Mouse (Mus musculus) neural tube, embryonic 11.5 days (tissue): ENCODE measurements around the gene Ubxn6. TPM values are rescaled to one million over a fixed set of nuclear protein-coding genes. Genes with fewer than 3 reads are reported as not detected.
A peak's percentile ranks its signal among the peaks of the same experiment; 100 is the strongest.

Source experiments
- ATAC-seq: fragments of 200-750 bp; cut with Nextera tagmentation; 2 replicates; pipeline ENCODE4 v1.8.0; 2017; ENCODE audit warnings: moderate number of reproducible peaks, mild to moderate bottlenecking, moderate TSS enrichment, moderate library complexity; ENCODE audit not compliant: insufficient read depth, low FRiP score, low TSS enrichment
- DNase-seq: peaks from one replicate; pipeline ENCODE4 v3.0.0-alpha.2; 2015; ENCODE audit warnings: low spot score
- H3K27ac ChIP-seq: fragments of 300-500 bp; sonication (generic); 2 replicates; pipeline ENCODE4 v1.5.1; 2014; ENCODE audit warnings: low read depth, mild to moderate bottlenecking, low read length
- H3K27me3 ChIP-seq: fragments of 300-500 bp; sonication (generic); 2 replicates; pipeline ENCODE4 v1.6.1; 2014; ENCODE audit warnings: mild to moderate bottlenecking, low read length, mixed read lengths; ENCODE audit not compliant: control insufficient read depth, insufficient read depth
- H3K36me3 ChIP-seq: fragments of 300-500 bp; sonication (generic); 2 replicates; pipeline ENCODE4 v1.6.1; 2014; ENCODE audit warnings: mild to moderate bottlenecking, low read length, moderate library complexity, mixed read lengths; ENCODE audit not compliant: control insufficient read depth, insufficient read depth
- H3K4me1 ChIP-seq: fragments of 300-500 bp; sonication (generic); 2 replicates; pipeline ENCODE4 v1.6.1; 2014; ENCODE audit warnings: low read length, mixed read lengths; ENCODE audit not compliant: control insufficient read depth, insufficient read depth
- H3K4me2 ChIP-seq: fragments of 300-500 bp; sonication (generic); 2 replicates; pipeline ENCODE4 v1.6.1; 2014; ENCODE audit warnings: low read depth, mild to moderate bottlenecking, moderate library complexity
- H3K4me3 ChIP-seq: fragments of 300-500 bp; sonication (generic); 2 replicates; pipeline ENCODE4 v1.5.1; 2014; ENCODE audit warnings: low read depth, low read length
- H3K9ac ChIP-seq: fragments of 300-500 bp; sonication (generic); 2 replicates; pipeline ENCODE4 v1.6.1; 2014; ENCODE audit warnings: mild to moderate bottlenecking, low read length
- H3K9me3 ChIP-seq: fragments of 300-500 bp; sonication (generic); 2 replicates; pipeline ENCODE4 v1.6.1; 2016; ENCODE audit warnings: low read length; ENCODE audit not compliant: control insufficient read depth
- WGBS: fragments of 180-500 bp; shearing (Covaris S2); extraction: QIAGEN DNeasy Blood & Tissue Kit; methylation state at CpG from one replicate; pipeline ENCODE4 v1.1.7; 2014; 5-methylcytosine and 5-hydroxymethylcytosine counted together
- polyA plus RNA-seq: library from polyadenylated mRNA; unstranded; fragments of >200 nt; fragmentation: Nextera tagmentation; extraction: Ambion mirVana; gene quantifications from 2 replicates; pipeline ENCODE4 v1.2.1, GENCODE M21; 2014

Ubxn6 gene
- polyA plus RNA-seq, 1 experiment from 2014 or later: 45.6 TPM

- 72% methylated on average over 2 of the region's 2 CpGs for WGBS
- ATAC-seq (0 out of 2 replicates have a peak, but pooled peaks have one; percentile 3), DNase-seq (no peak)
- Histone ChIP-seq H3K4me3 (no peak overlapping the region), H3K9ac (no peak overlapping the region), H3K27me3 (no peaks in the 10 kb centered on the region), H3K9me3 (no peaks in the 10 kb centered on the region), H3K4me1 (peaks cover 6% of the 10 kb centered on the region; the same call in 1 of the 2 replicates), H3K36me3 (peaks cover 12% of the 10 kb centered on the region), H3K27ac (no peak overlapping the region), H3K4me2 (no peak overlapping the region)
Measured at GRCm38 (mm10) chr17:56022131-56022988, 52.5 kb downstream of the Ubxn6 start.

GRCm38 (mm10) chr17:56021161-56021910 lies 53.5 kb downstream of the Ubxn6 start:
- H3K36me3 ChIP-seq: peaks cover 19% of the 10 kb centered on the region
- WGBS: 87% methylated on average over 4 of the region's 4 CpGs
- H3K4me2 ChIP-seq: no peak overlapping the region
- H3K9me3 ChIP-seq: no peaks in the 10 kb centered on the region
- ATAC-seq: no peak
- H3K27me3 ChIP-seq: no peaks in the 10 kb centered on the region
- no peak for DNase-seq
- no peak overlapping the region for H3K4me3 ChIP-seq
- no peak overlapping the region for H3K9ac ChIP-seq
- peak overlapping the region; percentile 34; the same call in 1 of the 2 replicates for H3K27ac ChIP-seq
- peaks cover 6% of the 10 kb centered on the region; the same call in 1 of the 2 replicates for H3K4me1 ChIP-seq

DNA sequence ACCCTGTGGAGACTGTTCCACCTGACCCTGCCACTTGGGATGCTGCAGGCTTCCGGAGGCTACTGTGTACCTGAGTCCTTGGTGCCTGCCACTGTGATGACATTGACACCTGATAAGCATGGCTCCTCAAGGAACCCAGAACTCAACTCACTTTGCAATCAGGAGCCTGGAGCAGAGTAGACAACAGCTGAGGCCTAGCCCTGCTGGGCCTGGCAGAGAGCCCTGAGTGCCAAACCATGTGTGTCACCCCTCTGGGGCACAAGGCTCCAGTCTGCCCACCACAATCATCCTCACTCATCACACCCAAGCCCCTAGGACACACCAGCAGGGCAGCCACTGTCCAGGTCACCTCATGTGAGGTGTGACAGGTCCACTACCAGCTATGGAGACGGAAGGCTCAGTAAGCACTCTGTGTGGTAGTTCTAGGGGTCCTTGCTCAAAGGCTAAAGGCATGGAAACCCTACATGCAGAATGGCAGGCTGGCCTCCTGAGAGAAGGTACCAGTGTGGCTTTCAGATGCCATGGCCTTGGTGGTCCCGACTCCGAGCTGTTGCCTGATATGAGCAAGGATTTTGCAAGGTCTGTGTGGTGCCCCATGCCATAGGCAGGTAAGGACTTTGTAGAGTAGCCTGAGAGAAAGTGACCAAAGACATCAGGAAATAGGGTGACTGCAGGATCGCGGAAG lies 54.3 kb downstream of the Ubxn6 start:
- H3K9me3 ChIP-seq: no peaks in the 10 kb centered on the region
- WGBS: 93% methylated on average over 6 of the region's 6 CpGs
- H3K4me2 ChIP-seq: no peak overlapping the region
- no peaks in the 10 kb centered on the region for H3K27me3 ChIP-seq
- H3K27ac ChIP-seq: peak overlapping the region; percentile 34; the same call in 1 of the 2 replicates
- peaks cover 6% of the 10 kb centered on the region; the same call in 1 of the 2 replicates for H3K4me1 ChIP-seq
- DNase-seq: no peak
- H3K9ac ChIP-seq: no peak overlapping the region
- peaks cover 26% of the 10 kb centered on the region for H3K36me3 ChIP-seq
- H3K4me3 ChIP-seq: no peak overlapping the region
- no peak for ATAC-seq

- ATAC-seq: no peak
- WGBS: 83% methylated on average over 20 of the region's 20 CpGs
- H3K9ac ChIP-seq: no peak overlapping the region
- H3K4me2 ChIP-seq: no peak overlapping the region
- no peak overlapping the region for H3K27ac ChIP-seq
- no peaks in the 10 kb centered on the region for H3K9me3 ChIP-seq
- H3K36me3 ChIP-seq: peaks cover 29% of the 10 kb centered on the region
- no peak overlapping the region; the same call in 1 of the 2 replicates for H3K4me3 ChIP-seq
- no peaks in the 10 kb centered on the region for H3K27me3 ChIP-seq
- H3K4me1 ChIP-seq: peaks cover 6% of the 10 kb centered on the region; the same call in 1 of the 2 replicates
- no peak for DNase-seq
Measured at GRCm38 (mm10) chr17:56018347-56019131, 56.3 kb downstream of the Ubxn6 start.

GRCm38 (mm10) chr17:56017848-56018247 lies 57.0 kb downstream of the Ubxn6 start:
- 81% methylated on average over 7 of the region's 7 CpGs for WGBS
- no peaks in the 10 kb centered on the region for H3K27me3 ChIP-seq
- H3K9ac ChIP-seq: no peak overlapping the region
- peaks cover 34% of the 10 kb centered on the region for H3K36me3 ChIP-seq
- H3K4me3 ChIP-seq: no peak overlapping the region
- peaks cover 5% of the 10 kb centered on the region; the same call in 1 of the 2 replicates for H3K4me1 ChIP-seq
- H3K4me2 ChIP-seq: no peak overlapping the region
- H3K27ac ChIP-seq: no peak overlapping the region
- H3K9me3 ChIP-seq: no peaks in the 10 kb centered on the region
- no peak for ATAC-seq
- no peak for DNase-seq

Other genes starting within 250 kb of the Ubxn6 start
- 7.9 and 8.2 TPM in 2 replicates for gene Zfp119a, start 196.1 kb downstream of the Ubxn6 start, polyA plus RNA-seq
- gene Zfp959, start 182.9 kb downstream of the Ubxn6 start, polyA plus RNA-seq: 15.5 and 15.7 TPM in 2 replicates
- gene Zfp119b, start 125.5 kb downstream of the Ubxn6 start, polyA plus RNA-seq: 6.1 TPM in 2 replicates
- 2.1 and 2.3 TPM in 2 replicates for gene Ebi3, start 122.4 kb downstream of the Ubxn6 start, polyA plus RNA-seq
- 19.2 and 25.1 TPM in 2 replicates for gene Yju2, start 115.9 kb downstream of the Ubxn6 start, polyA plus RNA-seq
- 89.7 and 95.3 TPM in 2 replicates for gene Shd, start 104.6 kb downstream of the Ubxn6 start, polyA plus RNA-seq
- gene Fsd1, start 88.5 kb downstream of the Ubxn6 start, polyA plus RNA-seq: 68.3 and 86.8 TPM in 2 replicates
- gene Stap2, start 69.4 kb downstream of the Ubxn6 start, polyA plus RNA-seq: 5.4 and 6.3 TPM in 2 replicates
- 157 and 176 TPM in 2 replicates for gene Mpnd, start 69.3 kb downstream of the Ubxn6 start, polyA plus RNA-seq
- 122 and 125 TPM in 2 replicates for gene Sh3gl1, start 38.4 kb downstream of the Ubxn6 start, polyA plus RNA-seq
- gene Chaf1a, start 34.6 kb downstream of the Ubxn6 start, polyA plus RNA-seq: 23.5 and 25.0 TPM in 2 replicates
- gene Hdgfl2, start 4.6 kb upstream of the Ubxn6 start, polyA plus RNA-seq: 124 and 136 TPM in 2 replicates
- gene Plin4, start 34.8 kb upstream of the Ubxn6 start, polyA plus RNA-seq: 0.13 TPM in 1 of 2 replicates, not detected in the other
- gene Plin5, start 42.6 kb upstream of the Ubxn6 start, polyA plus RNA-seq: 0.16 and 0.23 TPM in 2 replicates
- not detected in 2 replicates for gene Lrg1, start 47.0 kb upstream of the Ubxn6 start, polyA plus RNA-seq
- gene Sema6b, start 65.3 kb upstream of the Ubxn6 start, polyA plus RNA-seq: 3.9 and 4.3 TPM in 2 replicates
- gene Tnfaip8l1, start 87.4 kb upstream of the Ubxn6 start, polyA plus RNA-seq: 10.2 and 11.0 TPM in 2 replicates
- gene Mydgf, start 108.9 kb upstream of the Ubxn6 start, polyA plus RNA-seq: 67.7 and 71.2 TPM in 2 replicates
- gene Dpp9, start 143.9 kb upstream of the Ubxn6 start, polyA plus RNA-seq: 39.1 and 42.5 TPM in 2 replicates
- 16.8 and 18.3 TPM in 2 replicates for gene Fem1a, start 181.8 kb upstream of the Ubxn6 start, polyA plus RNA-seq
- gene Ticam1, start 201.8 kb upstream of the Ubxn6 start, polyA plus RNA-seq: 2.4 and 2.5 TPM in 2 replicates
- gene Plin3, start 217.8 kb upstream of the Ubxn6 start, polyA plus RNA-seq: 33.0 and 37.8 TPM in 2 replicates
- gene Arrdc5, start 225.3 kb upstream of the Ubxn6 start, polyA plus RNA-seq: not detected in 2 replicates
- 116 and 128 TPM in 2 replicates for gene Uhrf1, start 228.3 kb upstream of the Ubxn6 start, polyA plus RNA-seq